Mouse (Mus musculus) cerebellum, adult 2 months (tissue): Measurements from ENCODE around the gene Tsr2. TPM values are rescaled to one million over a fixed set of nuclear protein-coding genes. Genes with fewer than 3 reads are reported as not detected.

ENCODE experiments used
- DNase-seq, 2 experiments: peaks; one replicate each; pipeline ENCODE4 v3.0.0; 2021
- H3K27ac ChIP-seq: fragments of 200-500 bp; 2 replicates; pipeline ENCODE4 v1.5.1; 2012; ENCODE audit warnings: low read length, control low read depth, inconsistent platforms; ENCODE audit not compliant: insufficient read depth
- H3K27me3 ChIP-seq: fragments of 200-500 bp; 2 replicates; pipeline ENCODE4 v1.6.1; 2012; ENCODE audit warnings: inconsistent platforms, mild to moderate bottlenecking, low read length, moderate library complexity; ENCODE audit not compliant: control insufficient read depth, insufficient read depth
- H3K4me1 ChIP-seq: fragments of 200-500 bp; 2 replicates; pipeline ENCODE4 v1.6.1; 2011; ENCODE audit warnings: low read length; ENCODE audit not compliant: control insufficient read depth, insufficient read depth
- H3K4me3 ChIP-seq: fragments of 200-500 bp; replicated peaks from 2 replicates; pipeline ENCODE3; 2011; ENCODE audit warnings: mild to moderate bottlenecking, low read depth, low read length, control low read depth; ENCODE audit not compliant: insufficient read depth
- CTCF ChIP-seq: fragments of 200-500 bp; IDR thresholded peaks from 2 replicates; pipeline ENCODE4 v1.5.1; 2011; ENCODE audit warnings: low read depth, mild to moderate bottlenecking, control low read depth, low read length, moderate library complexity, borderline replicate concordance; ENCODE audit not compliant: insufficient read depth
- POLR2A ChIP-seq: fragments of 200-500 bp; IDR thresholded peaks from 2 replicates; pipeline ENCODE4 v1.6.1; 2011; ENCODE audit warnings: low read length, control low read depth, borderline replicate concordance; ENCODE audit not compliant: insufficient read depth
- WGBS: fragments of 180-500 bp; shearing (Covaris S2); methylation state at CpG from one replicate; pipeline ENCODE4 v1.1.7; 2018; 5-methylcytosine and 5-hydroxymethylcytosine counted together
- polyA plus RNA-seq: library from polyadenylated mRNA; depleted of rRNA; stranded (reverse); fragments of >200 nt; gene quantifications from 2 replicates; pipeline ENCODE4 v1.2.3, GENCODE M21; 2012

Tsr2 gene
- polyA plus RNA-seq, 1 experiment = 58.7 TPM

GRCm38 (mm10) chrX:151055559-151055958, 40.8 kb downstream of the Tsr2 start:
- Histone ChIP-seq H3K27ac (no peak overlapping the region), H3K4me3 (no peak overlapping the region), H3K4me1 (peaks cover 7% of the 10 kb centered on the region; the same call in 1 of the 2 replicates), H3K27me3 (no peaks in the 10 kb centered on the region)
- no peak for DNase-seq
- 23% methylated on average over 1 of the region's 1 CpGs for WGBS
- TF ChIP-seq CTCF = no peak

GRCm38 (mm10) chrX:151054489-151054888, 41.9 kb downstream of the Tsr2 start:
- TF ChIP-seq CTCF (no peak), POLR2A (no peak)
- DNase-seq = no peak
- Histone ChIP-seq H3K27me3 (no peaks in the 10 kb centered on the region), H3K27ac (no peak overlapping the region), H3K4me3 (no peak overlapping the region), H3K4me1 (peaks cover 9% of the 10 kb centered on the region)
- 12% methylated on average over 5 of the region's 6 CpGs for WGBS

GRCm38 (mm10) chrX:151050337-151050736, 46.0 kb downstream of the Tsr2 start:
- DNase-seq = peak in 1 of 2 experiments; percentile 20
- H3K27me3 ChIP-seq = no peaks in the 10 kb centered on the region
- no peak overlapping the region for H3K27ac ChIP-seq
- no peak overlapping the region for H3K4me3 ChIP-seq
- peaks cover 11% of the 10 kb centered on the region for H3K4me1 ChIP-seq
- TF ChIP-seq CTCF (no peak), POLR2A (no peak)
- WGBS = 36% methylated on average over 7 of the region's 7 CpGs

- H3K4me3 ChIP-seq = no peak overlapping the region
- no peak for DNase-seq
These were observed 46.6 kb downstream of the Tsr2 start for GRCm38 (mm10) chrX:151049661-151050215.

GRCm38 (mm10) chrX:151047431-151048058, 48.8 kb downstream of the Tsr2 start:
- peak; percentile 43 to 57 for DNase-seq
- H3K27me3 ChIP-seq = no peaks in the 10 kb centered on the region
- peaks cover 3% of the 10 kb centered on the region; the same call in 1 of the 2 replicates for H3K4me1 ChIP-seq
- peak overlapping the region; percentile 82 for H3K4me3 ChIP-seq
- H3K27ac ChIP-seq = peak overlapping the region; percentile 66
- TF ChIP-seq POLR2A = no peak
- no peak for TF ChIP-seq CTCF
- 14% methylated on average over 29 of the region's 56 CpGs for WGBS

More at GRCm38 (mm10) chrX:151049661-151050215, 46.6 kb downstream of the Tsr2 start:
- peaks cover 11% of the 10 kb centered on the region for H3K4me1 ChIP-seq
- no peak overlapping the region for H3K27ac ChIP-seq
- TF ChIP-seq POLR2A = no peak
- no peaks in the 10 kb centered on the region for H3K27me3 ChIP-seq
- WGBS = 56% methylated on average over 8 of the region's 8 CpGs

- Histone ChIP-seq H3K4me1 (peaks cover 3% of the 10 kb centered on the region; the same call in 1 of the 2 replicates), H3K4me3 (peak overlapping the region; percentile 82), H3K27me3 (no peaks in the 10 kb centered on the region), H3K27ac (peak overlapping the region; percentile 66)
- TF ChIP-seq POLR2A (peak; percentile 22; the same call in 1 of the 2 replicates), CTCF (no peak)
- WGBS = 10% methylated on average over 35 of the region's 62 CpGs
- peak; percentile 89 to 90 for DNase-seq
These were observed 49.4 kb downstream of the Tsr2 start for GRCm38 (mm10) chrX:151046777-151047430.

GRCm38 (mm10) chrX:151046321-151046720, 50.0 kb downstream of the Tsr2 start:
- peaks cover 3% of the 10 kb centered on the region; the same call in 1 of the 2 replicates for H3K4me1 ChIP-seq
- TF ChIP-seq CTCF (no peak), POLR2A (no peak)
- 21% methylated on average over 11 of the region's 11 CpGs for WGBS
- DNase-seq = no peak
- no peaks in the 10 kb centered on the region for H3K27me3 ChIP-seq
- H3K4me3 ChIP-seq = peak overlapping the region; percentile 82
- peak overlapping the region; percentile 38; the same call in 1 of the 2 replicates for H3K27ac ChIP-seq

- no peak for TF ChIP-seq POLR2A
- TF ChIP-seq CTCF = no peak
- peaks cover 3% of the 10 kb centered on the region; the same call in 1 of the 2 replicates for H3K4me1 ChIP-seq
- 95% methylated on average over 8 of the region's 8 CpGs for WGBS
- DNase-seq = no peak
- H3K4me3 ChIP-seq = peak within 1 kb of the TSS; percentile 82
- no peaks in the 10 kb centered on the region for H3K27me3 ChIP-seq
- H3K27ac ChIP-seq = peak within 1 kb of the TSS; percentile 66
These were observed 50.5 kb downstream of the Tsr2 start, which contains the start of gene Fgd1 for GRCm38 (mm10) chrX:151045850-151046249. Fgd1 (plus strand) TSS chrX:151046150.
